Mouse (Mus musculus) brain, embryonic 14.5 days (tissue): Measurements from ENCODE around the gene Neurod2.

Experiments used
- CTCF ChIP-seq: fragments of 200-500 bp; IDR thresholded peaks from 2 replicates; pipeline ENCODE4 v1.5.1; 2012; ENCODE audit warnings: inconsistent platforms, mild to moderate bottlenecking, moderate library complexity, borderline replicate concordance; ENCODE audit not compliant: insufficient read depth, insufficient read length; ENCODE audit errors: extremely low read depth
- POLR2A ChIP-seq: fragments of 200-500 bp; IDR thresholded peaks from 2 replicates; pipeline ENCODE4 v1.6.1; 2012; ENCODE audit warnings: mild to moderate bottlenecking, inconsistent platforms, borderline replicate concordance; ENCODE audit not compliant: poor library complexity, insufficient read depth, insufficient read length, severe bottlenecking; ENCODE audit errors: extremely low read depth

- TF ChIP-seq CTCF (no peak), POLR2A (no peak)
Measured at GRCm38 (mm10) chr11:98339071-98339501, 9.6 kb upstream of the Neurod2 start.
